Mouse (Mus musculus) ES-E14 (cell line): ENCODE results near the gene Elk4. TPM values are rescaled to one million over a fixed set of nuclear protein-coding genes. Genes with fewer than 3 reads are reported as not detected.
A peak's percentile ranks its signal among the peaks of the same experiment; 100 is the strongest.

Experiments used
- DNase-seq: peaks from one replicate; pipeline ENCODE4 v3.0.0-alpha.2; 2013; ENCODE audit warnings: low read depth, low spot score
- H3K27ac ChIP-seq: 2 replicates; pipeline ENCODE4 v1.5.1; 2012; ENCODE audit warnings: low read depth, mild to moderate bottlenecking, low read length, moderate library complexity, mixed read lengths; ENCODE audit not compliant: poor library complexity, insufficient read depth, severe bottlenecking
- H3K36me3 ChIP-seq: 2 replicates; pipeline ENCODE4 v1.6.1; 2012; ENCODE audit warnings: mild to moderate bottlenecking, low read length, moderate library complexity, mixed read lengths; ENCODE audit not compliant: control insufficient read depth, poor library complexity, insufficient read depth, severe bottlenecking
- H3K4me1 ChIP-seq, 2 experiments: fragments of 150-350 bp in 1 of 2; sonication (generic) in 1 of 2; 2 replicates each; pipeline ENCODE4 v1.6.1; 2012; ENCODE audit warnings: low read length in 2 of 2, mild to moderate bottlenecking in 1 of 2, mixed read lengths in 1 of 2; ENCODE audit not compliant: control insufficient read depth in 2 of 2, insufficient read depth in 2 of 2, poor library complexity in 1 of 2
- H3K4me3 ChIP-seq, 2 experiments: fragments of 150-350 bp in 1 of 2; sonication (generic) in 1 of 2; 2 replicates each; pipeline ENCODE4 v1.5.1; 2012; ENCODE audit warnings: low read length in 2 of 2, low read depth in 1 of 2, mild to moderate bottlenecking in 1 of 2, mixed read lengths in 1 of 2; ENCODE audit not compliant: insufficient read depth in 1 of 2, poor library complexity in 1 of 2, severe bottlenecking in 1 of 2
- H3K9ac ChIP-seq: 2 replicates; pipeline ENCODE4 v1.6.1; 2012; ENCODE audit warnings: low read depth, mild to moderate bottlenecking, low read length, mixed read lengths; ENCODE audit not compliant: poor library complexity, insufficient read depth, severe bottlenecking
- H3K9me3 ChIP-seq: fragments of 150-350 bp; sonication (generic); 2 replicates; pipeline ENCODE4 v1.6.1; 2012; ENCODE audit warnings: low read depth, mild to moderate bottlenecking, low read length; ENCODE audit not compliant: control insufficient read depth, insufficient read depth
- CHD2 ChIP-seq: IDR thresholded peaks from 2 replicates; pipeline ENCODE4 v1.6.1; 2014; ENCODE audit warnings: mild to moderate bottlenecking, low read depth, low read length, inconsistent platforms
- HCFC1 ChIP-seq: IDR thresholded peaks from 2 replicates; pipeline ENCODE4 v1.6.1; 2012; ENCODE audit warnings: low read length, inconsistent platforms, borderline replicate concordance; ENCODE audit not compliant: insufficient read depth
- MAFK ChIP-seq: IDR thresholded peaks from 2 replicates; pipeline ENCODE4 v1.6.1; 2014; ENCODE audit warnings: mild to moderate bottlenecking, low read depth, low read length, inconsistent platforms; ENCODE audit not compliant: insufficient read depth
- ZC3H11A ChIP-seq: IDR thresholded peaks from 2 replicates; pipeline ENCODE4 v1.6.1; 2012; ENCODE audit warnings: low read depth, mild to moderate bottlenecking, inconsistent platforms, low read length, borderline replicate concordance
- ZNF384 ChIP-seq: IDR thresholded peaks from 2 replicates; pipeline ENCODE4 v1.6.1; 2012; ENCODE audit warnings: low read depth, low read length, inconsistent platforms
- in situ Hi-C, 2 experiments: fragments of 600-800 bp; cut with MboI; formaldehyde crosslinking; loops; one replicate each; pipeline ENCODE4 v1.15.1; 2025; ENCODE audit warnings: low sequenced_read_pairs in 2 of 2, inconsistent platforms in 1 of 2; ENCODE audit not compliant: unreplicated experiment in 2 of 2
- total RNA-seq: library from RNA; depleted of rRNA; stranded (reverse); fragments of 300-350 nt; gene quantifications from 2 replicates; pipeline ENCODE4 v1.2.3, GENCODE M21; 2012

Elk4 gene
- total RNA-seq, 1 experiment: 14.7 TPM

DNA sequence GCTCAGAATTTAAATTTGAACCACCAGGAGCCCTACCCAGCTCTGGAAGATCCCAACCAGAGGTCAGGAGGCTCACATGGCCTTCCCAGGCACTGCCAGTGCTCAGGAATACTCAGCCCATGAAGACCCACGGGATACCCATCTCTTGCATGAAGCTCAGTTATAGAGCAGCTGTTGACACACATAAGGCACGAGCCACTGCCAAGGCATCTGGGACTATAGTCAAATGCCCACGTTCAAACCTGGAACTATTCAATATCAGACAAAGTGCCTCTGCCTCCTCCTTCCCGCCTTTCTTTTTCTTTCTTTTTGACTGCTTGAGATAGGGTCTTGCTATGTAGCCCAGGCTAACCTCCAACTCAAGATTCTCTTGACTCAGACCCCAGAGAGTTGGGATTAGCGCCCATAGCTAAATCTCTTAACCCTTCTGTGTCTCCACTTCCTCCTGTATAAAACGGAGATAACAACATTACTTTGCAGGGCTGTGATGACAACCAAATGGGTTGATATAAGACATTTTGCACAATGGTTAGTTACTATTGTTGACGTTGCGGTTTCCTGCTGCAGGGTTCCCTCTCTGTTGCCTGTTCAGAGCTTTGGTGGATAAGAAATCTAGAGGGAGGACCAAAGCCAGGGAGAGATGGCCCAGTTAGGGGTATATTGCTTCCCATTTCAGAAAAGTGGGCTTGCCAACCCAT lies 58.2 kb downstream of the Elk4 start:
- Histone ChIP-seq H3K9me3 (no peaks in the 10 kb centered on the region), H3K36me3 (no peaks in the 10 kb centered on the region), H3K4me1 (no peaks in the 10 kb centered on the region; a peak in 1 of 4 replicates), H3K27ac (no peak overlapping the region), H3K9ac (no peak overlapping the region), H3K4me3 (no peak overlapping the region)
- no peak for TF ChIP-seq MAFK
- no peak for TF ChIP-seq CHD2
- TF ChIP-seq ZC3H11A: no peak
- TF ChIP-seq ZNF384: no peak
- TF ChIP-seq HCFC1: no peak
- no peak for DNase-seq
- in situ Hi-C loops: no loop called here

DNA sequence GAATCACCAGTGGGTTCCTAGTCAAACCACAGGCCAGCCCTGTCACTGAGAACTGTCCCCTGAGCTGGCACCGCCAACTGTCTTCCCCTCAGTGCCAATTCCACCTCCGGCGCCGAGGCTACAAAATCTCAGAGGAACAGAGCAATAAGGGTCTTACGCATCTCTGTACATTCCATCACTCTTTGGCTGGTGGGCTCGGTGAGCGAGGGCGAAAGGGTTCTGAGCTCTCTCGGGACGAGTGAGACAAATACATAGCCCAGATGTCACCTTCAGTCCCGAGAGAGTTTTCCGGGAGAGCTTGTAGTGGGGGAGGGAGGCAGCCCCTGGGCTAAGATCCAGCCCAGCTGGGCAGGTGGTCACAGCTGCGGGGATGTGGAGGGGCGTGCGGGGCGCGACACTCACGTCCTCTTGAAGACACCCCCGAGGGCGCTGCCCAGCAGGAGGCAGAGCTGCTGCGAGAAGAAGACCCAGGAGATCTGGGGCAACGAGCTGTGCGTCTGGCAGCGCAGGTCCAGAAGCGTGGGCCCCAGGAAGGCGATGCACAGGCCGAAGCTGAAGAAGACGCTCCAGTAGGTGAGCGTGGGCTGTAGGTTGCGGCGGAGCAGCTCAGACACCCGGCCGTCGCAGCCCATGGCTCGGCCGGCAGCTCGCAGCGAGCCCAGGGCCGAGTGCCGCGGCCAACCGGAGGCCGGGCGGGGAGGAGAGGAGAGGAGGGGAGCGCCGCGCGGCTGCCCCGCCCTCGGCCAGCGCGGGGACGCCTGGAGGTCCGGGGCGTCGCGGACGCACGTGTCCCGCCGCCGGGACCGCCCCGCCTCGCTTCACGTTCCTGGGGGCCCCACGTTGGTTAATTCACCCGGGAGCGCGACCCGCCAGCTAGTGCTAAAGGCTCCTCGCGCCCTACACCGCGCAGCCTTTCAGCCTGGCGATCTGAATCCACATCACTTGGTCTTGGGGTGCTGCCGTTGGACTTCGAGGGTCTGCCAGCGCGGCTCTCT lies 60.2 kb downstream of the Elk4 start, which contains the start of gene Mfsd4a:
Gene Mfsd4a (minus strand): TSS at position 802 of the 995 bp plus-strand sequence.
- H3K9me3 ChIP-seq: no peaks in the 10 kb centered on the region
- DNase-seq: no peak
- TF ChIP-seq CHD2 (no peak), ZNF384 (no peak), HCFC1 (no peak), MAFK (no peak), ZC3H11A (no peak)
- in situ Hi-C loops: no loop called here
- no peaks in the 10 kb centered on the region; a peak in 1 of 4 replicates for H3K4me1 ChIP-seq
- peak within 1 kb of the TSS; percentile 50 to 54; a peak in 3 of 4 replicates for H3K4me3 ChIP-seq
- peak within 1 kb of the TSS; percentile 28; the same call in 1 of the 2 replicates for H3K9ac ChIP-seq
- no peak within 1 kb of the TSS for H3K27ac ChIP-seq
- H3K36me3 ChIP-seq: no peaks in the 10 kb centered on the region

GRCm38 (mm10) chr1:132069436-132069835 lies 62.0 kb downstream of the Elk4 start:
- in situ Hi-C loops: no loop called here
- no peak for DNase-seq

GRCm38 (mm10) chr1:132070659-132071058 lies 63.3 kb downstream of the Elk4 start:
- H3K27ac ChIP-seq: no peak overlapping the region
- DNase-seq: no peak

More at GRCm38 (mm10) chr1:132069436-132069835, 62.0 kb downstream of the Elk4 start:
- no peaks in the 10 kb centered on the region; a peak in 1 of 4 replicates for H3K4me1 ChIP-seq
- H3K4me3 ChIP-seq: no peak overlapping the region
- H3K27ac ChIP-seq: no peak overlapping the region
- H3K9me3 ChIP-seq: no peaks in the 10 kb centered on the region
- no peak overlapping the region for H3K9ac ChIP-seq
- H3K36me3 ChIP-seq: no peaks in the 10 kb centered on the region
- TF ChIP-seq ZNF384: no peak
- TF ChIP-seq CHD2: no peak
- TF ChIP-seq MAFK: no peak
- no peak for TF ChIP-seq ZC3H11A
- TF ChIP-seq HCFC1: no peak

More at GRCm38 (mm10) chr1:132070659-132071058, 63.3 kb downstream of the Elk4 start:
- no peak overlapping the region for H3K9ac ChIP-seq
- in situ Hi-C loops: no loop called here
- H3K4me1 ChIP-seq: no peaks in the 10 kb centered on the region
- H3K4me3 ChIP-seq: no peak overlapping the region
- H3K36me3 ChIP-seq: no peaks in the 10 kb centered on the region
- no peak for TF ChIP-seq CHD2
- TF ChIP-seq HCFC1: no peak
- no peak for TF ChIP-seq ZC3H11A
- no peak for TF ChIP-seq MAFK
- TF ChIP-seq ZNF384: no peak
- no peaks in the 10 kb centered on the region for H3K9me3 ChIP-seq
